ENCODE assay signal across 21 mouse cellular contexts in genomic region chr14:34382921-34383704, GRCm38 (mm10). TPM values are rescaled to one million over a fixed set of nuclear protein-coding genes. Genes with fewer than 3 reads are reported as not detected.
"Had no signal": no experiment of that assay in that cellular context is flagged by ENCODE, and none has a peak within 500 bp of the region (broad histone marks: within the 10 kb centered on the region; RNA-seq: fewer than 3 reads in every experiment).

No protein-coding gene starts in this region.

- H3K36me3 ChIP-seq: limb, embryonic 10.5 days; liver, embryonic 13.5 days; midbrain, embryonic 12.5 days; stomach, embryonic 15.5 days had no signal

- H3K9ac ChIP-seq: liver, embryonic 13.5 days; liver, postnatal 0 days; midbrain, embryonic 12.5 days; stomach, embryonic 15.5 days had no signal

- H3K27ac ChIP-seq: layer of hippocampus, adult 2 months; left cerebral cortex, adult 2 months; limb, embryonic 10.5 days; liver, embryonic 13.5 days; midbrain, embryonic 12.5 days; stomach, embryonic 15.5 days had no signal

- H3K9me3 ChIP-seq: limb, embryonic 10.5 days; liver, embryonic 13.5 days; midbrain, embryonic 12.5 days; stomach, embryonic 15.5 days had no signal

- H3K4me1 ChIP-seq: liver, embryonic 13.5 days had no signal

- H3K27me3 ChIP-seq: liver, embryonic 13.5 days; midbrain, embryonic 12.5 days; stomach, embryonic 15.5 days had no signal

- H3K4me3 ChIP-seq: layer of hippocampus, adult 2 months; left cerebral cortex, adult 2 months; limb, embryonic 10.5 days; liver, embryonic 13.5 days; midbrain, embryonic 12.5 days; stomach, embryonic 15.5 days had no signal

- DNase-seq: kidney, postnatal 10 days; kidney, postnatal 4 days; liver, embryonic 13.5 days; liver, postnatal 0 days; right cerebral cortex, postnatal 14 days; thymus, adult 2 months; thymus, postnatal 36 days had no signal

RNA-seq across cellular contexts. Expression of gene Mmrn2, which starts 7.8 kb away (rescaled TPM):
- total RNA-seq: megakaryocyte-erythroid progenitor cell, adult 5-6 weeks had no signal

RNA-seq across cellular contexts. Expression of gene Sncg, which starts 8.5 kb away (rescaled TPM):
- total RNA-seq: megakaryocyte-erythroid progenitor cell, adult 5-6 weeks had no signal

RNA-seq across cellular contexts. Expression of gene Fam25c, which starts 27.9 kb away (rescaled TPM):
- total RNA-seq: layer of hippocampus, adult 2 months; layer of hippocampus, postnatal 25 days; left cerebral cortex, adult 2 months; left cerebral cortex, postnatal 14 days; megakaryocyte-erythroid progenitor cell, adult 5-6 weeks had no signal
- polyA plus RNA-seq: kidney, embryonic 14.5 days; limb, embryonic 10.5 days; liver, embryonic 13.5 days; lung, embryonic 16.5 days; midbrain, embryonic 12.5 days; midbrain, embryonic 16.5 days; neural tube, embryonic 14.5 days; spleen, adult 2 months; testis, adult 2 months had no signal
